Mouse (Mus musculus) adrenal gland, postnatal 4 days (tissue): Measurements from ENCODE around the gene Ms4a18. TPM values are rescaled to one million over a fixed set of nuclear protein-coding genes. Genes with fewer than 3 reads are reported as not detected.
A peak's percentile ranks its signal among the peaks of the same experiment; 100 is the strongest.

Experiments used
- DNase-seq, 2 experiments: peaks; one replicate each; pipeline ENCODE4 v3.0.0; 2021 to 2022; ENCODE audit warnings: low spot score in 2 of 2, mixed read lengths in 2 of 2
- total RNA-seq, 2 experiments: library from RNA; stranded (reverse); gene quantifications; 2 replicates each; pipeline ENCODE4 v1.2.3; 2021

Gene Ms4a18
- total RNA-seq, 2 experiments from 2014 or later, result not detected

- no peak for DNase-seq
Measured at GRCm38 (mm10) chr19:10984551-10984950, 33.3 kb downstream of the Ms4a18 start.

GRCm38 (mm10) chr19:10983146-10983545 is 34.7 kb downstream of the Ms4a18 start:
- DNase-seq, result no peak

GRCm38 (mm10) chr19:10980210-10980609 is 37.6 kb downstream of the Ms4a18 start:
- DNase-seq, result no peak

GRCm38 (mm10) chr19:10979184-10980168 is 38.4 kb downstream of the Ms4a18 start:
- peak in 1 of 2 experiments; percentile 64 for DNase-seq

- DNase-seq, result no peak
Measured at GRCm38 (mm10) chr19:10976318-10976717, 41.5 kb downstream of the Ms4a18 start.

GRCm38 (mm10) chr19:10975187-10975586 is 42.6 kb downstream of the Ms4a18 start:
- DNase-seq, result no peak

- no peak for DNase-seq
Measured at GRCm38 (mm10) chr19:10974238-10974865, 43.5 kb downstream of the Ms4a18 start, which contains the start of gene Ms4a10. Gene Ms4a10 (minus strand): TSS chr19:10974670.

- no peak for DNase-seq
Measured at GRCm38 (mm10) chr19:10973187-10973586, 44.6 kb downstream of the Ms4a18 start.

GRCm38 (mm10) chr19:10972660-10973059 is 45.2 kb downstream of the Ms4a18 start:
- DNase-seq, result no peak

- no peak for DNase-seq
Measured at GRCm38 (mm10) chr19:10970457-10970856, 47.4 kb downstream of the Ms4a18 start.

- peak in 1 of 2 experiments; percentile 47 for DNase-seq
Measured at GRCm38 (mm10) chr19:10968578-10968977, 49.3 kb downstream of the Ms4a18 start.

GRCm38 (mm10) chr19:10965721-10966120 is 52.1 kb downstream of the Ms4a18 start:
- no peak for DNase-seq

GRCm38 (mm10) chr19:10959978-10960346 is 57.9 kb downstream of the Ms4a18 start:
- DNase-seq, result no peak

GRCm38 (mm10) chr19:10959085-10959977 is 58.5 kb downstream of the Ms4a18 start:
- no peak for DNase-seq

GRCm38 (mm10) chr19:10952021-10952939 is 65.6 kb downstream of the Ms4a18 start:
- DNase-seq, result no peak

- DNase-seq, result no peak
Measured at GRCm38 (mm10) chr19:10949558-10949957, 68.3 kb downstream of the Ms4a18 start.

- DNase-seq, result peak; percentile 86 to 87
Measured at GRCm38 (mm10) chr19:10949112-10949511, 68.7 kb downstream of the Ms4a18 start, which contains the start of gene Ccdc86. Gene Ccdc86 (minus strand): TSS chr19:10949266.

- DNase-seq, result no peak
Measured at GRCm38 (mm10) chr19:10948416-10948815, 69.4 kb downstream of the Ms4a18 start.

GRCm38 (mm10) chr19:10947219-10947618 is 70.6 kb downstream of the Ms4a18 start:
- DNase-seq, result no peak
